Mouse (Mus musculus) midbrain, embryonic 11.5 days (tissue): ENCODE data around the gene Hspa1l. TPM values are rescaled to one million over a fixed set of nuclear protein-coding genes. Genes with fewer than 3 reads are reported as not detected.

Experiments
- ATAC-seq: fragments of 200-750 bp; cut with Nextera tagmentation; 2 replicates; pipeline ENCODE4 v1.8.0; 2017; ENCODE audit warnings: moderate TSS enrichment, moderate library complexity; ENCODE audit not compliant: low FRiP score
- DNase-seq: peaks from one replicate; pipeline ENCODE4 v3.0.0; 2015; ENCODE audit warnings: low spot score; ENCODE audit errors: missing footprints
- H3K27ac ChIP-seq: fragments of 300-500 bp; sonication (generic); 2 replicates; pipeline ENCODE4 v1.5.1; 2014; ENCODE audit warnings: low read depth, low read length
- H3K27me3 ChIP-seq: fragments of 300-500 bp; sonication (generic); 2 replicates; pipeline ENCODE4 v1.6.1; 2014; ENCODE audit warnings: mild to moderate bottlenecking, low read length, moderate library complexity, mixed read lengths; ENCODE audit not compliant: control insufficient read depth, insufficient read depth
- H3K36me3 ChIP-seq: fragments of 300-500 bp; sonication (generic); 2 replicates; pipeline ENCODE4 v1.6.1; 2014; ENCODE audit warnings: mild to moderate bottlenecking, low read length, moderate library complexity, mixed read lengths; ENCODE audit not compliant: control insufficient read depth, insufficient read depth
- H3K4me1 ChIP-seq: fragments of 300-500 bp; sonication (generic); 2 replicates; pipeline ENCODE4 v1.6.1; 2014; ENCODE audit warnings: low read length; ENCODE audit not compliant: control insufficient read depth, insufficient read depth
- H3K4me2 ChIP-seq: fragments of 300-500 bp; sonication (generic); 2 replicates; pipeline ENCODE4 v1.6.1; 2014; ENCODE audit warnings: mild to moderate bottlenecking, moderate library complexity
- H3K4me3 ChIP-seq: fragments of 300-500 bp; sonication (generic); 2 replicates; pipeline ENCODE4 v1.5.1; 2014; ENCODE audit warnings: low read depth, low read length
- H3K9ac ChIP-seq: fragments of 300-500 bp; sonication (generic); 2 replicates; pipeline ENCODE4 v1.6.1; 2014; ENCODE audit warnings: low read length
- H3K9me3 ChIP-seq: fragments of 300-500 bp; sonication (generic); 2 replicates; pipeline ENCODE4 v1.6.1; 2016; ENCODE audit warnings: low read length; ENCODE audit not compliant: control insufficient read depth
- WGBS: fragments of 180-500 bp; shearing (Covaris S2); extraction: QIAGEN DNeasy Blood & Tissue Kit; methylation state at CpG from one replicate; pipeline ENCODE4 v1.1.7; 2014; 5-methylcytosine and 5-hydroxymethylcytosine counted together
- polyA plus RNA-seq: library from polyadenylated mRNA; unstranded; fragments of >200 nt; fragmentation: Nextera tagmentation; extraction: Ambion mirVana; gene quantifications from 2 replicates; pipeline ENCODE4 v1.2.1, GENCODE M21; 2014

Hspa1l gene
- polyA plus RNA-seq, 1 experiment from 2014 or later, result 1.4 TPM

DNA sequence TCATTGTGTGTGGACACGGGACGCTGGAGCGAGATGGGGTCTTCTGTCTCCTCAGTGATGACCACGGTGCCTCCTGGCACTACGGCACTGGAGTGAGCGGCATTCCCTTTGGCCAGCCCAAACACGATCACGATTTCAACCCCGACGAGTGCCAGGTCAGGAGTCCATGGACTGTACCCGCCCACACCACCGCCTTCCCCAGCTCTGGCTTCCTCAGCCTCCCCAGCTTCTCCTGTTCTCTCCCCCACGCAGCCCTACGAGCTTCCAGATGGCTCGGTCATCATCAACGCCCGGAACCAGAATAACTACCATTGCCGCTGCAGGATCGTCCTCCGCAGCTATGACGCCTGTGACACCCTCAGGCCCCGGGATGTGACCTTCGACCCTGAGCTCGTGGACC lies 38.5 kb upstream of the Hspa1l start:
- H3K4me1 ChIP-seq, result peaks cover 4% of the 10 kb centered on the region
- H3K36me3 ChIP-seq, result no peaks in the 10 kb centered on the region
- H3K4me2 ChIP-seq, result no peak overlapping the region
- H3K4me3 ChIP-seq, result no peak overlapping the region
- 69% methylated on average over 24 of the region's 24 CpGs for WGBS
- H3K9ac ChIP-seq, result no peak overlapping the region
- H3K9me3 ChIP-seq, result no peaks in the 10 kb centered on the region
- ATAC-seq (no peak), DNase-seq (peak; percentile 69)
- no peaks in the 10 kb centered on the region for H3K27me3 ChIP-seq
- H3K27ac ChIP-seq, result no peak overlapping the region

DNA sequence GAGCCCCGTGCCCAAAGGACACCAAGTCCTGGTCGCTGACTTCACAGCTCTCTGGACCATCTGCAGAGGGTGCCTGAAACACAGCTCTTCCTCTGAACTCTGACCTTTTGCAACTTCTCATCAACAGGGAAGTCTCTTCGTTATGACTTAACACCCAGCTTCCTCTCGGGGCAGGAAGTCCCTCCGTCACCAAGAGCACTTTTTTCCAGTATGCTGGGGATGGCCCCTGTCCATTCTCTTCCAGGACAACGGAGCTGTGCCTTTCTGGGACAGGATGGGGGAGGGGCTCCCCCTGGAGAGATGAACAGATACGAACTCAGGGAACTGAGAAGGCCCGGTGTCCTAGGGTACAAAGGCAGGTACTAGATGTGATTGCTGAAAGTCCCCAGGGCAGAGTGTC lies 37.7 kb upstream of the Hspa1l start:
- no peaks in the 10 kb centered on the region for H3K36me3 ChIP-seq
- H3K27ac ChIP-seq, result no peak overlapping the region
- H3K9ac ChIP-seq, result no peak overlapping the region
- 56% methylated on average over 8 of the region's 8 CpGs for WGBS
- H3K4me3 ChIP-seq, result no peak overlapping the region
- peaks cover 4% of the 10 kb centered on the region for H3K4me1 ChIP-seq
- no peaks in the 10 kb centered on the region for H3K27me3 ChIP-seq
- H3K4me2 ChIP-seq, result no peak overlapping the region
- ATAC-seq (no peak), DNase-seq (peak; percentile 72)
- no peaks in the 10 kb centered on the region for H3K9me3 ChIP-seq

DNA sequence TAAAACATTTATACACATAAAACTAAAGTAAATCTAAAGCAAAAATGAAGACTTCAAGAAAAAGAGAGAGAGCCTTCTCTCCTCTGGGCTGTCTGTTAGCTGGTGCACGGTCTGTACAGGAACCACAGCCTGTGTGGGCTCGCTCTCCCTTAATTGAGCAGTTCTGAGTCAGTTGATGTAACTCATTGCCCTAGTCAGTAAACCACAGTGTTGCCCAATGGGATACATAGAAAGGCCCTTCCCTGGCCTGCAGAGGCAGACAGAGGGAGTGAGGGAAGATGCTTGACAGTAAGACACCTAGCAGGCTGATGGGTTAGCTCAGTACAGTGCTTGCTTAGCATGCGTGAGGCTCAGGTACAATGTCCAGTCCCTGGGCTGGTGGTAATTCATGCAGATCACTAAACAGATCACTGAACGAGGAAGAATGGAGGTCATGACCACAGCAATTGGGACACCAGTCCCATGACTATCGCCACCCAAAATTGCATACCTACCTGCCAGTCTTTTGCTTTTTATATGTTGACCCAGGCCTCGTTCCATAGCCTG lies 34.5 kb upstream of the Hspa1l start:
- Histone ChIP-seq H3K27ac (no peak overlapping the region), H3K4me2 (no peak overlapping the region), H3K36me3 (no peaks in the 10 kb centered on the region), H3K9me3 (no peaks in the 10 kb centered on the region), H3K27me3 (no peaks in the 10 kb centered on the region), H3K9ac (no peak overlapping the region), H3K4me1 (peaks cover 4% of the 10 kb centered on the region), H3K4me3 (no peak overlapping the region)
- 84% methylated on average over 6 of the region's 6 CpGs for WGBS
- DNase-seq (no peak), ATAC-seq (no peak)

DNA sequence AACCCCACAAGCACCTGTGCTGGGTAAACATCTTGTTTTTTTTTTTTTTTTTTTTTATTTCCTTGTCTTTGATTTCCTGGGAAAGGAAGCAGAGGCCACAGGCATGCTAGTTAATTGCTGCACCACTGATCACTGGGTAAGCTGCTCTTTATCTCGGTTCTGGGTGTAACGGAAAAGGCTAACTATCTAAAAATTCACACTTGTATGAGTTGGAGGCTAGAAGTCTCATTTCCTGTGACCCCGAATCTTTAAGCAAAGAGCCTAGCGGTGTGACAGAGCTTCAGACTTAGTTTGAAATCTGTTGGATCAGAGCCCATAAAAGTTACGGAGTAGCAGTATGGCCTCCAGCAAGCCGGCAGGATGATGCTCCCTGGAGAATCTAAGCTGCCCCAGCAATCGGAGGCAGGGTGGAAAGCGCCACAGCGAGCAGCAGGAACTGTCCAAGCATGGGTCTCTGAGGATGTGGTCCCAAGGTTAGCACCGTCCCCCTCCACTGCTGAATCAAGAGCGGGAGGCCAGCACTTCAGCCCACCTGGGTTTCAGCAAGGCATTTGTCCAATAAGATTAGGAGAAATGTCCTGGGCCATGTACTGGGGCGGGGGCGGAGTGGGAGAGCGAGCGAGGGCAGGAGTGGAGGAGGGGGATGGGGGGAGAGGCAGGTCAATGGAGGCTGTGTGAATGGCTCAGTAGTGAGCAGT lies 31.0 kb upstream of the Hspa1l start:
- peak; percentile 94 for DNase-seq
- H3K4me3 ChIP-seq, result peak overlapping the region; percentile 23
- H3K9me3 ChIP-seq, result no peaks in the 10 kb centered on the region
- no peak overlapping the region for H3K27ac ChIP-seq
- WGBS, result 7% methylated on average over 15 of the region's 15 CpGs
- no peaks in the 10 kb centered on the region for H3K36me3 ChIP-seq
- ATAC-seq, result peak; percentile 46; the same call in 1 of the 2 replicates
- peaks cover 4% of the 10 kb centered on the region for H3K4me1 ChIP-seq
- no peaks in the 10 kb centered on the region for H3K27me3 ChIP-seq
- H3K4me2 ChIP-seq, result peak overlapping the region; percentile 46
- H3K9ac ChIP-seq, result peak overlapping the region; percentile 58

DNA sequence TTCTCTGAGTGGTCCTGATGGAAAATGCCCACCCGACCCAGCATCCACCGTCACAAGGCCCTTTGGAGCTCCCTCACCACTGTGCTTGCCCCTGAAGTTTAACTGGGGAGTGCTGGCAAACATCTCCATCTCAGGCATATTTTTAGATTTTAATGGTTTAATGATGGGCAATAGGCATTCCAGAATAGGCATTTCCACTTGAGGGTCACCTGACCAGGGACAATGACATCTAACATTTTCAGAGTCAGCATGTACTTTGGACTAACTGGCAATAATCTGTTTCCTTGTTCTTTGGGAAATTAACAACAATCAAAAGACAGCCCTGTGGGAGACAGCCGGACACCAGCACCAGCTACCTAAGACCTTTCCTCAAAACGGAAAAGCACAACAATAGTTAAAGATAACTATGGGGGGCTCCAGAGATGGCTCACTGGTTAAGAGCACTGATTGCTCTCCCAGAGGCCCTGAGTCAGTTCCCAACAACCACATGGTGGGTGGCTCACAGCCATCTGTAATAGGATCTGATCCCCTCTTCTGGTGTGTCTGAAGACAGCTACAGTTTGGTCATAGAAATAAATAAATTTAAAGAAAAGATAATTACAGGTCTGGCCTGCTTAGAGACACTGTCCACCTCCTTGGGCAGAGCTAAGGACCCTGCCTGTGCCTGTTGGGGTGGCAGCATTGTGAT lies 29.2 kb upstream of the Hspa1l start:
- Histone ChIP-seq H3K4me2 (no peak overlapping the region), H3K4me1 (peaks cover 4% of the 10 kb centered on the region), H3K27ac (no peak overlapping the region), H3K9ac (no peak overlapping the region), H3K27me3 (no peaks in the 10 kb centered on the region), H3K9me3 (no peaks in the 10 kb centered on the region), H3K4me3 (no peak overlapping the region), H3K36me3 (no peaks in the 10 kb centered on the region)
- 87% methylated on average over 4 of the region's 4 CpGs for WGBS
- ATAC-seq (no peak), DNase-seq (peak; percentile 35)

DNA sequence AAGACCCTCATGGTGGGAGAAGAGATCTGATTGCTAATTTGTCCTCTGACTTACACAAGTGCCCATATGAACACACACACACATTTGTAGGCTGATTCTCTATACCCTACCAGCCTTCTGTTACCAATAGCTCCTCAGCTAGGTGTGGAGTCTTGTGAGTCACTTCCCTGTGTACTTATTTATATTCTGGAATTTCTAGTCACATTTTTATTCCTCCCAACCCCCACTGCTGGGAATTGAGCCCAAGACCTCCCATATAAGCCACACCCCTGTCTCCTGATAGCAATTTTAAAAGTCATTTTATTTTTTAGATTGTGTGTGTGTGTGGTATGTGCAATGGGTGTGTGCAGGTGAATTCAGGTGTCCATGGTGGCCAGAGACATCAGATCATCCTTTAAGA lies 28.1 kb upstream of the Hspa1l start:
- Histone ChIP-seq H3K9ac (no peak overlapping the region), H3K4me3 (no peak overlapping the region)
- no peak for ATAC-seq

DNA sequence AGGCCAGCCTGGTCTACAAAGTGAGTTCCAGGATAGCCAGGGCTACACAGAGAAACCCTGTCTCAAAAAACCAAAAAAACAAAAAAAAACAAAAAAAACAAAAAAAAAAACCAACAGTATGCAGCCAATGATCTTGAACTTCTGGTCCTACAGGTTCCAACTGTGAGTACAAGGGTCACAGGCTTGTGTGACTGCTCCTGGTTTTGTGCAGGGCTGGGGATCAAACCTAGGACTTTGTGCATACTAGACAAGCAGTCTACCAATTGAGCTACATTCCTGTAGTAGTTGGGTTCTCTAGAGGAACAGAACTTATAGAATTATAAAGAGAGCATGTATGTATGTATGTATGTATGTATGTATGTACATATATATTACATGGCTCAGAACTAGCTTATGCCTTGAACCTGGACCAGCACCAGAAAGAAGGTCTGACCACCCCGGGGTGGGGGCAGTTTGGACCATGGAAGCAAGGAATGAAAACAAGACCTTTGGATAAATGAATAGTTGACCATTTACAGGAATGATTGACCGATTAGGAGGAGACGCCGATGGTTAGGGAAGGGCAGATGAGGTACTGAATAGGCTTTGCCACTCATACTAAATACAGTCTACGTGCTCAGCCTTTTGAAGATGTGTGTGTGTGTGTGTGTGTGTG lies 25.9 kb upstream of the Hspa1l start:
- 91% methylated on average over 5 of the region's 5 CpGs for WGBS
- DNase-seq (peak; percentile 72), ATAC-seq (no peak)
- Histone ChIP-seq H3K9ac (no peak overlapping the region), H3K4me3 (no peak overlapping the region), H3K9me3 (no peaks in the 10 kb centered on the region), H3K36me3 (peaks cover 13% of the 10 kb centered on the region; the same call in 1 of the 2 replicates), H3K27ac (no peak overlapping the region), H3K27me3 (no peaks in the 10 kb centered on the region), H3K4me1 (peaks cover 7% of the 10 kb centered on the region), H3K4me2 (no peak overlapping the region)

More for the DNA sequence above, 28.1 kb upstream of the Hspa1l start:
- no peak overlapping the region for H3K27ac ChIP-seq
- H3K27me3 ChIP-seq, result no peaks in the 10 kb centered on the region
- H3K9me3 ChIP-seq, result no peaks in the 10 kb centered on the region
- H3K36me3 ChIP-seq, result no peaks in the 10 kb centered on the region
- peaks cover 4% of the 10 kb centered on the region for H3K4me1 ChIP-seq
- DNase-seq, result peak; percentile 28
- H3K4me2 ChIP-seq, result no peak overlapping the region

DNA sequence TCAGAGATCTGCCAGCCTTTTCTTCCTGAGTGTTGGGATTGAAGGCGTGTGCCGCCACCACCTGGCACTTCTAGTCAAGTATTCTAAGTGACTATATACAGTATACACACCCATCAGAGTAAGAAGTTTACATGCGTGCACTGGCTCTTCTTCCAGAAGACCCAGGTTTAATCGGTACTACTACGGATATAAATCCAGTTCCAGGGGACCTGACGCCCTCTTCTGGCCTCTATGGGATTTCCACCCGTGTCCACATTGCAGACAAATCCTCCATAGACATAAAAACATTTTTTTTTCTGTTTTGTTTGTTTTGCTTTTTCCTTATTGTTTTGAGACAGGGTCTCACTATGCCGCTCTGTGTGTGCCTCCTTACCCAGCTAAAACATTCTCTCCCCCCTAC lies 24.9 kb upstream of the Hspa1l start:
- H3K27me3 ChIP-seq, result no peaks in the 10 kb centered on the region
- peaks cover 13% of the 10 kb centered on the region; the same call in 1 of the 2 replicates for H3K36me3 ChIP-seq
- H3K9ac ChIP-seq, result no peak overlapping the region
- WGBS, result 35% methylated on average over 8 of the region's 8 CpGs
- DNase-seq (peak; percentile 89), ATAC-seq (no peak)
- no peak overlapping the region for H3K4me3 ChIP-seq
- no peak overlapping the region for H3K4me2 ChIP-seq
- peaks cover 5% of the 10 kb centered on the region; the same call in 1 of the 2 replicates for H3K4me1 ChIP-seq
- H3K9me3 ChIP-seq, result no peaks in the 10 kb centered on the region
- H3K27ac ChIP-seq, result no peak overlapping the region
